Mouse (Mus musculus): ENCODE data around the gene Dhx32. TPM values are rescaled to one million over a fixed set of nuclear protein-coding genes. Genes with fewer than 3 reads are reported as not detected.

The Dhx32 gene
- total RNA-seq (2021) (10 to 100 TPM; 41.5 to 47.4 TPM), polyA plus RNA-seq (2012; rRNA removed) (27.7 and 38.9 TPM in 2 replicates)
- long read RNA-seq, transcript Dhx32-201 (12 exons, 2,955 nt) = major isoform, 30 of 52 reads
- long read RNA-seq, partial matches to known transcripts = 2 of 52 reads
- long read RNA-seq, other reads (novel, unspliced or antisense) = 19 of 52 reads

GRCm38 (mm10) chr7:133782717-133783435 is at the start of gene Dhx32:
Gene Dhx32, minus strand, starts transcription at chr7:133782726.
- no peaks in the 10 kb centered on the region for H3K4me1 ChIP-seq (ENCODE audit: control insufficient read depth, insufficient read depth, low read length)
- no peaks in the 10 kb centered on the region for H3K27me3 ChIP-seq (ENCODE audit: control insufficient read depth, insufficient read depth, low read length)
- H3K27ac ChIP-seq = peak within 1 kb of the TSS; percentile 3; the same call in 1 of the 2 replicates
- peak within 1 kb of the TSS; percentile 3; the same call in 1 of the 2 replicates for H3K9ac ChIP-seq (ENCODE audit: low read depth, low read length)
- peak within 1 kb of the TSS; percentile 9; the same call in 1 of the 2 replicates for H3K4me3 ChIP-seq
- H3K79me2 ChIP-seq (replicated peaks; ENCODE audit: control insufficient read depth, insufficient read depth, low read length) = no peaks in the 10 kb centered on the region
- H3K36me3 ChIP-seq (ENCODE audit: control insufficient read depth, insufficient read depth, low read length) = no peaks in the 10 kb centered on the region
- intact Hi-C loops (cut with DNase I) = loop anchor here (2.0 kb wide), 2 partner anchors 74 to 114 kb away; partner anchors contain the start of gene Bccip
- peak; percentile 72 to 77 for DNase-seq
- WGBS = 21% methylated on average over 18 of the region's 18 CpGs
- TF ChIP-seq CTCF (IDR thresholded peaks at IDR 0.05) = peak; percentile 87
- TF ChIP-seq EP300 (IDR thresholded peaks at IDR 0.05; ENCODE audit: insufficient read depth, low read depth, low read length) = 0 out of 2 replicates have a peak, but pooled peaks have one; percentile 47
- peak; percentile 62 for TF ChIP-seq POLR2A (IDR thresholded peaks at IDR 0.05; ENCODE audit: insufficient read depth, low read depth, low read length)

- Histone ChIP-seq H3K4me3 (no peak overlapping the region), H3K36me3 (ENCODE audit: control insufficient read depth, insufficient read depth, low read length) (no peaks in the 10 kb centered on the region), H3K27me3 (ENCODE audit: control insufficient read depth, insufficient read depth, low read length) (no peaks in the 10 kb centered on the region), H3K9ac (ENCODE audit: low read depth, low read length) (no peak overlapping the region), H3K27ac (no peak overlapping the region), H3K4me1 (ENCODE audit: control insufficient read depth, insufficient read depth, low read length) (no peaks in the 10 kb centered on the region), H3K79me2 (replicated peaks; ENCODE audit: control insufficient read depth, insufficient read depth, low read length) (no peaks in the 10 kb centered on the region)
- intact Hi-C loops (cut with DNase I) = no loop called here
- WGBS = 43% methylated on average over 7 of the region's 7 CpGs
- DNase-seq = no peak
- TF ChIP-seq CTCF (IDR thresholded peaks at IDR 0.05) = no peak
- no peak for TF ChIP-seq POLR2A (IDR thresholded peaks at IDR 0.05; ENCODE audit: insufficient read depth, low read depth, low read length)
- no peak for TF ChIP-seq EP300 (IDR thresholded peaks at IDR 0.05; ENCODE audit: insufficient read depth, low read depth, low read length)
Measured at GRCm38 (mm10) chr7:133829579-133829978, 47.1 kb upstream of the Dhx32 start.

DNA sequence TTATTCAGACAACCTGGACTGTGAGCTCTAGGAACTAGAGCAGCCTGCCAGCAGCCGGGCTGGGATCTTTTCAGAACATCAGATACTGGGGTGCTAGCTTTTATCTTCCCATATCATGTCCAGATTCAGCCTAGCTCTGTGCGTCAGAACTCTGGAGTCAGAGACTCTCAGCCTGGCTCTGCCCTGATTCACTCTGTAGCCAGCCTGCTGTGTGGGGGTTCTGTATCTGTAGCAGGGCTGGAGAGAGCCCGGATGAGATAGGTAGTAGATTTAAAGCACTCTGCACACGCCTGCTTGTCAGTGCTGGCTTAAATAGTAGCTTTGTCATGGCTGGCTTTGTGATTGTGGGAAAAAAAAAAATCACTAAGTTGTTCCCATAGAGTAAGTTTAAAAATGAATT is 46.0 kb upstream of the Dhx32 start:
- H3K4me3 ChIP-seq = no peak overlapping the region
- no peak overlapping the region for H3K9ac ChIP-seq (ENCODE audit: low read depth, low read length)
- no peaks in the 10 kb centered on the region for H3K27me3 ChIP-seq (ENCODE audit: control insufficient read depth, insufficient read depth, low read length)
- no peak for DNase-seq
- 31% methylated on average over 4 of the region's 4 CpGs for WGBS
- no peaks in the 10 kb centered on the region for H3K36me3 ChIP-seq (ENCODE audit: control insufficient read depth, insufficient read depth, low read length)
- no peak overlapping the region for H3K27ac ChIP-seq
- no peaks in the 10 kb centered on the region for H3K4me1 ChIP-seq (ENCODE audit: control insufficient read depth, insufficient read depth, low read length)
- intact Hi-C loops (cut with DNase I) = no loop called here
- H3K79me2 ChIP-seq (replicated peaks; ENCODE audit: control insufficient read depth, insufficient read depth, low read length) = no peaks in the 10 kb centered on the region
- TF ChIP-seq CTCF (IDR thresholded peaks at IDR 0.05) (no peak), EP300 (IDR thresholded peaks at IDR 0.05; ENCODE audit: insufficient read depth, low read depth, low read length) (no peak), POLR2A (IDR thresholded peaks at IDR 0.05; ENCODE audit: insufficient read depth, low read depth, low read length) (no peak)

- Histone ChIP-seq H3K36me3 (ENCODE audit: control insufficient read depth, insufficient read depth, low read length) (no peaks in the 10 kb centered on the region), H3K4me3 (no peak overlapping the region), H3K27ac (no peak overlapping the region), H3K4me1 (ENCODE audit: control insufficient read depth, insufficient read depth, low read length) (no peaks in the 10 kb centered on the region), H3K79me2 (replicated peaks; ENCODE audit: control insufficient read depth, insufficient read depth, low read length) (no peaks in the 10 kb centered on the region), H3K27me3 (ENCODE audit: control insufficient read depth, insufficient read depth, low read length) (no peaks in the 10 kb centered on the region), H3K9ac (ENCODE audit: low read depth, low read length) (no peak overlapping the region)
- DNase-seq = no peak
- no peak for TF ChIP-seq POLR2A (IDR thresholded peaks at IDR 0.05; ENCODE audit: insufficient read depth, low read depth, low read length)
- TF ChIP-seq CTCF (IDR thresholded peaks at IDR 0.05) = peak; percentile 74
- no peak for TF ChIP-seq EP300 (IDR thresholded peaks at IDR 0.05; ENCODE audit: insufficient read depth, low read depth, low read length)
- 96% methylated on average over 2 of the region's 2 CpGs for WGBS
- intact Hi-C loops (cut with DNase I) = no loop called here
Measured at GRCm38 (mm10) chr7:133824579-133824978, 42.1 kb upstream of the Dhx32 start.

DNA sequence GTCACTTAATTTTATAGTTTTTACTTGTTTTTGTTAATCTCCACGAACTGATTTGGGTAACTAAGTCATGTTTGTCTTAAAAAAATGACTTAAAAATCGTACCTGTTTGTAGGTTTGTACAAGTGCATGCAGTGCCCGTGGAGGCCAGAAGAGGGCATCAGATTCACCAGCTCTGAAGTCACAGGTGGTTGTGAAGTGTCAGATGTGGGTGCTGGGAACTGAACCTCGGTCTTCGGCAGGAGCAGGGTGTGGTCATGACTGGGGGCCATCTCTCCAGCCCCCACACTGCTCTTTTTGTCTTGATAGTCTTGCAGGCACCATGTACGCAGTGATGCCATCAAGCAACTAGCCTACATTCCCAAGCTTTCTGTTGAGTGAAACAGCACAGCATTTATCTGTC is 41.2 kb upstream of the Dhx32 start:
- no peaks in the 10 kb centered on the region for H3K27me3 ChIP-seq (ENCODE audit: control insufficient read depth, insufficient read depth, low read length)
- no peaks in the 10 kb centered on the region for H3K4me1 ChIP-seq (ENCODE audit: control insufficient read depth, insufficient read depth, low read length)
- WGBS = 89% methylated on average over 6 of the region's 6 CpGs
- no peaks in the 10 kb centered on the region for H3K36me3 ChIP-seq (ENCODE audit: control insufficient read depth, insufficient read depth, low read length)
- H3K27ac ChIP-seq = no peak overlapping the region
- H3K4me3 ChIP-seq = no peak overlapping the region
- intact Hi-C loops (cut with DNase I) = no loop called here
- no peak for DNase-seq
- no peak overlapping the region for H3K9ac ChIP-seq (ENCODE audit: low read depth, low read length)
- TF ChIP-seq CTCF (IDR thresholded peaks at IDR 0.05) = peak; percentile 40
- TF ChIP-seq POLR2A (IDR thresholded peaks at IDR 0.05; ENCODE audit: insufficient read depth, low read depth, low read length) = no peak
- no peak for TF ChIP-seq EP300 (IDR thresholded peaks at IDR 0.05; ENCODE audit: insufficient read depth, low read depth, low read length)
- no peaks in the 10 kb centered on the region for H3K79me2 ChIP-seq (replicated peaks; ENCODE audit: control insufficient read depth, insufficient read depth, low read length)

GRCm38 (mm10) chr7:133813331-133813730 is 30.8 kb upstream of the Dhx32 start:
- Histone ChIP-seq H3K4me1 (ENCODE audit: control insufficient read depth, insufficient read depth, low read length) (no peaks in the 10 kb centered on the region), H3K9ac (ENCODE audit: low read depth, low read length) (no peak overlapping the region), H3K4me3 (no peak overlapping the region), H3K79me2 (replicated peaks; ENCODE audit: control insufficient read depth, insufficient read depth, low read length) (no peaks in the 10 kb centered on the region), H3K27ac (no peak overlapping the region), H3K27me3 (ENCODE audit: control insufficient read depth, insufficient read depth, low read length) (no peaks in the 10 kb centered on the region), H3K36me3 (ENCODE audit: control insufficient read depth, insufficient read depth, low read length) (no peaks in the 10 kb centered on the region)
- TF ChIP-seq CTCF (IDR thresholded peaks at IDR 0.05) (no peak), POLR2A (IDR thresholded peaks at IDR 0.05; ENCODE audit: insufficient read depth, low read depth, low read length) (no peak), EP300 (IDR thresholded peaks at IDR 0.05; ENCODE audit: insufficient read depth, low read depth, low read length) (no peak)
- 79% methylated on average over 4 of the region's 4 CpGs for WGBS
- DNase-seq = no peak
- intact Hi-C loops (cut with DNase I) = no loop called here
